Mouse (Mus musculus) left cerebral cortex, adult 2 months (tissue): ENCODE data around the gene Olfr298. TPM values are rescaled to one million over a fixed set of nuclear protein-coding genes. Genes with fewer than 3 reads are reported as not detected.

Experiments
- DNase-seq, 2 experiments: peaks; one replicate each; pipeline ENCODE4 v3.0.0; 2021 to 2022; ENCODE audit warnings: low spot score in 2 of 2, mixed read lengths in 1 of 2; ENCODE audit errors: extremely low spot score in 1 of 2
- H3K27ac ChIP-seq: fragments of 200-600 bp; 2 replicates; pipeline ENCODE4 v1.8.1; 2022
- H3K4me3 ChIP-seq: fragments of 200-600 bp; 2 replicates; pipeline ENCODE4 v1.8.1; 2022
- CTCF ChIP-seq: fragments of 200-600 bp; IDR thresholded peaks from 2 replicates; pipeline ENCODE4 v1.8.1; 2022; ENCODE audit warnings: antibody characterized with exemption, mild to moderate bottlenecking, moderate library complexity
- intact Hi-C: fragments of 180-260 bp; cut with DNase I; formaldehyde crosslinking; loops from one replicate; pipeline ENCODE4 v1.15.1; 2025
- long read RNA-seq, 2 experiments: library from polyadenylated mRNA; stranded (forward); transcript quantifications; one replicate each; pipeline ENCODE4 v2.0.0; 2021; ENCODE audit warnings: borderline mapping rate in 2 of 2
- total RNA-seq, 2 experiments: library from RNA; stranded (reverse); gene quantifications; 2 replicates each; pipeline ENCODE4 v1.2.3; 2021

The Olfr298 gene
- not detected for total RNA-seq
- long read RNA-seq, experiment 1, result 0 reads
- long read RNA-seq, experiment 2, result 0 reads

GRCm38 (mm10) chr7:86492384-86492783 lies at the start of gene Olfr298:
Olfr298 (minus strand) TSS chr7:86492484.
- intact Hi-C loops, result no loop called here
- Histone ChIP-seq H3K4me3 (no peak within 1 kb of the TSS), H3K27ac (no peak within 1 kb of the TSS)
- no peak for TF ChIP-seq CTCF
- no peak for DNase-seq

DNA sequence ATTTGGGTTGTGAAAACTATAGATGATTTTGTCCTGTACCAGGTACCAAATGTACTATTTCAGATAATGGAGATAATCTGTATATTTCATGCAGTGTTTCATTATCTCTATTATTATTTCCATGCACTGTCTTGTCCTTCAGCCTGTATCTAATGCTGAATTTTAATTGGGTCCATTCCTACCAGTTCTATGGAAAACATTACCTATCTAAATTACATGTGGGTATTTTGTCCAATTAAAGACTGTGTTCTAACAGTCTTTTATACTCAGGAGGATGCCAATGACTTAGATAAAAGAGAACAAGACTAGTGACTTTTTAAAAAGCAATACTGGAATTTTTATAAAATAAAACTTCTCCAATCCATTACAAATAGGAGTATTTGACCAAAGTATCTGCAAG lies 27.4 kb upstream of the Olfr298 start, which contains the start of gene Olfr297:
Olfr297 (plus strand) TSS at position 301 of the 400 bp plus-strand sequence.
- intact Hi-C loops, result no loop called here
- DNase-seq, result no peak
- Histone ChIP-seq H3K4me3 (no peak within 1 kb of the TSS), H3K27ac (no peak within 1 kb of the TSS)
- TF ChIP-seq CTCF, result no peak

GRCm38 (mm10) chr7:86459621-86460020 lies 32.7 kb downstream of the Olfr298 start, which contains the start of gene Olfr299:
Olfr299 (plus strand) TSS chr7:86459921.
- intact Hi-C loops, result no loop called here
- TF ChIP-seq CTCF, result no peak

More at GRCm38 (mm10) chr7:86459621-86460020, 32.7 kb downstream of the Olfr298 start, which contains the start of gene Olfr299:
- DNase-seq, result no peak
- Histone ChIP-seq H3K27ac (no peak within 1 kb of the TSS), H3K4me3 (no peak within 1 kb of the TSS)

Other genes with a start within 250 kb of the Olfr298 start
- gene Vmn2r76, start 246.2 kb downstream of the Olfr298 start, total RNA-seq, result not detected
- gene Olfr310, start 215.3 kb downstream of the Olfr298 start, total RNA-seq, result not detected
- not detected for gene Olfr309, start 178.8 kb downstream of the Olfr298 start, total RNA-seq
- gene Olfr308, start 166.9 kb downstream of the Olfr298 start, total RNA-seq, result not detected
- gene Olfr307, start 154.9 kb downstream of the Olfr298 start, total RNA-seq, result not detected
- not detected for gene Olfr305, start 125.6 kb downstream of the Olfr298 start, total RNA-seq
- gene Olfr304, start 105.8 kb downstream of the Olfr298 start, total RNA-seq, result not detected
- not detected for gene Olfr303, start 94.7 kb downstream of the Olfr298 start, total RNA-seq
- not detected for gene Olfr301, start 88.6 kb downstream of the Olfr298 start, total RNA-seq
- gene Olfr299, start 32.6 kb downstream of the Olfr298 start, total RNA-seq, result not detected
- not detected for gene Olfr297, start 27.5 kb upstream of the Olfr298 start, total RNA-seq
- gene Olfr295, start 91.4 kb upstream of the Olfr298 start, total RNA-seq, result not detected
- not detected for gene Olfr294, start 124.2 kb upstream of the Olfr298 start, total RNA-seq
- gene Olfr293, start 156.6 kb upstream of the Olfr298 start, total RNA-seq, result not detected
- not detected for gene Olfr292, start 195.8 kb upstream of the Olfr298 start, total RNA-seq